Mouse (Mus musculus): ENCODE measurements around the gene Creld2. TPM values are rescaled to one million over a fixed set of nuclear protein-coding genes. Genes with fewer than 3 reads are reported as not detected.
A peak's percentile ranks its signal among the peaks of the same experiment; 100 is the strongest.

Creld2 gene
- polyA plus RNA-seq, 1 experiment, result 29.6 TPM

GRCm38 (mm10) chr15:88865888-88866695 is 46.6 kb downstream of the Creld2 start:
- Histone ChIP-seq H3K27ac (ENCODE audit: insufficient read depth, low read length) (no peak overlapping the region), H3K4me3 (ENCODE audit: insufficient read depth, low read length) (no peak overlapping the region), H3K4me1 (ENCODE audit: control insufficient read depth, insufficient read depth, low read length) (peaks cover 23% of the 10 kb centered on the region)
- TF ChIP-seq POLR2A (IDR thresholded peaks at IDR 0.05; ENCODE audit: low read depth, low read length) (no peak), CTCF (IDR thresholded peaks at IDR 0.05; ENCODE audit: borderline replicate concordance, insufficient read depth, low read length) (no peak)

- no peak for TF ChIP-seq CTCF (IDR thresholded peaks at IDR 0.05; ENCODE audit: borderline replicate concordance, insufficient read depth, low read length)
- no peak for TF ChIP-seq POLR2A (IDR thresholded peaks at IDR 0.05; ENCODE audit: low read depth, low read length)
- peak overlapping the region; percentile 20; the same call in 1 of the 2 replicates for H3K27ac ChIP-seq (ENCODE audit: insufficient read depth, low read length)
- H3K4me1 ChIP-seq (ENCODE audit: control insufficient read depth, insufficient read depth, low read length), result peaks cover 20% of the 10 kb centered on the region
- no peak overlapping the region for H3K4me3 ChIP-seq (ENCODE audit: insufficient read depth, low read length)
These were observed 47.5 kb downstream of the Creld2 start for GRCm38 (mm10) chr15:88866934-88867356.

- TF ChIP-seq POLR2A (IDR thresholded peaks at IDR 0.05; ENCODE audit: low read depth, low read length), result no peak
- no peak for TF ChIP-seq CTCF (IDR thresholded peaks at IDR 0.05; ENCODE audit: borderline replicate concordance, insufficient read depth, low read length)
- H3K27ac ChIP-seq (ENCODE audit: insufficient read depth, low read length), result peak overlapping the region; percentile 20
- H3K4me3 ChIP-seq (ENCODE audit: insufficient read depth, low read length), result no peak overlapping the region
- H3K4me1 ChIP-seq (ENCODE audit: control insufficient read depth, insufficient read depth, low read length), result peaks cover 20% of the 10 kb centered on the region
These were observed 48.0 kb downstream of the Creld2 start for GRCm38 (mm10) chr15:88867368-88868023.

GRCm38 (mm10) chr15:88868024-88868742 is 48.7 kb downstream of the Creld2 start:
- Histone ChIP-seq H3K4me1 (ENCODE audit: control insufficient read depth, insufficient read depth, low read length) (peaks cover 20% of the 10 kb centered on the region), H3K27ac (ENCODE audit: insufficient read depth, low read length) (peak overlapping the region; percentile 20; the same call in 1 of the 2 replicates)

GRCm38 (mm10) chr15:88870418-88871185 is 51.2 kb downstream of the Creld2 start:
- peaks cover 11% of the 10 kb centered on the region for H3K4me1 ChIP-seq (ENCODE audit: control insufficient read depth, insufficient read depth, low read length)
- TF ChIP-seq CTCF (IDR thresholded peaks at IDR 0.05; ENCODE audit: borderline replicate concordance, insufficient read depth, low read length), result no peak
- TF ChIP-seq POLR2A (IDR thresholded peaks at IDR 0.05; ENCODE audit: low read depth, low read length), result no peak
- no peak overlapping the region for H3K27ac ChIP-seq (ENCODE audit: insufficient read depth, low read length)

More at GRCm38 (mm10) chr15:88868024-88868742, 48.7 kb downstream of the Creld2 start:
- TF ChIP-seq POLR2A (IDR thresholded peaks at IDR 0.05; ENCODE audit: low read depth, low read length) (no peak), CTCF (IDR thresholded peaks at IDR 0.05; ENCODE audit: borderline replicate concordance, insufficient read depth, low read length) (no peak)
- H3K4me3 ChIP-seq (ENCODE audit: insufficient read depth, low read length), result no peak overlapping the region

GRCm38 (mm10) chr15:88874061-88874460 is 54.6 kb downstream of the Creld2 start:
- TF ChIP-seq POLR2A (IDR thresholded peaks at IDR 0.05; ENCODE audit: low read depth, low read length) (no peak), CTCF (IDR thresholded peaks at IDR 0.05; ENCODE audit: borderline replicate concordance, insufficient read depth, low read length) (no peak)
- Histone ChIP-seq H3K4me3 (ENCODE audit: insufficient read depth, low read length) (no peak overlapping the region), H3K27ac (ENCODE audit: insufficient read depth, low read length) (no peak overlapping the region), H3K4me1 (ENCODE audit: control insufficient read depth, insufficient read depth, low read length) (no peaks in the 10 kb centered on the region)

More at GRCm38 (mm10) chr15:88870418-88871185, 51.2 kb downstream of the Creld2 start:
- H3K4me3 ChIP-seq (ENCODE audit: insufficient read depth, low read length), result no peak overlapping the region

GRCm38 (mm10) chr15:88874477-88874876 is 55.0 kb downstream of the Creld2 start:
- Histone ChIP-seq H3K4me1 (ENCODE audit: control insufficient read depth, insufficient read depth, low read length) (no peaks in the 10 kb centered on the region), H3K4me3 (ENCODE audit: insufficient read depth, low read length) (no peak overlapping the region), H3K27ac (ENCODE audit: insufficient read depth, low read length) (no peak overlapping the region)
- TF ChIP-seq POLR2A (IDR thresholded peaks at IDR 0.05; ENCODE audit: low read depth, low read length) (no peak), CTCF (IDR thresholded peaks at IDR 0.05; ENCODE audit: borderline replicate concordance, insufficient read depth, low read length) (no peak)

GRCm38 (mm10) chr15:88875625-88876081 is 56.2 kb downstream of the Creld2 start:
- Histone ChIP-seq H3K4me1 (ENCODE audit: control insufficient read depth, insufficient read depth, low read length) (no peaks in the 10 kb centered on the region), H3K27ac (ENCODE audit: insufficient read depth, low read length) (no peak overlapping the region), H3K4me3 (ENCODE audit: insufficient read depth, low read length) (no peak overlapping the region)
- no peak for TF ChIP-seq POLR2A (IDR thresholded peaks at IDR 0.05; ENCODE audit: low read depth, low read length)
- no peak for TF ChIP-seq CTCF (IDR thresholded peaks at IDR 0.05; ENCODE audit: borderline replicate concordance, insufficient read depth, low read length)

Other genes with a start within 250 kb of the Creld2 start
- not detected in 2 replicates for gene Zdhhc25, start 219.3 kb upstream of the Creld2 start, polyA plus RNA-seq (2011; ENCODE audit: insufficient read length, low read depth, missing spikeins)
- gene Brd1, start 85.4 kb upstream of the Creld2 start, polyA plus RNA-seq (2011; ENCODE audit: insufficient read length, low read depth, missing spikeins), result 30.4 and 34.7 TPM in 2 replicates
- gene Zbed4, start 68.0 kb upstream of the Creld2 start, polyA plus RNA-seq (2011; ENCODE audit: insufficient read length, low read depth, missing spikeins), result 9.4 and 11.3 TPM in 2 replicates
- gene Alg12, start 328 bp upstream of the Creld2 start, polyA plus RNA-seq (2011; ENCODE audit: insufficient read length, low read depth, missing spikeins), result 9.1 and 13.0 TPM in 2 replicates
- gene Pim3, start 42.5 kb downstream of the Creld2 start, polyA plus RNA-seq (2011; ENCODE audit: insufficient read length, low read depth, missing spikeins), result 9.6 and 11.6 TPM in 2 replicates
- not detected in 2 replicates for gene Ttll8, start 134.8 kb downstream of the Creld2 start, polyA plus RNA-seq (2011; ENCODE audit: insufficient read length, low read depth, missing spikeins)
- 0.79 TPM in 1 of 2 replicates, not detected in the other for gene Mlc1, start 159.4 kb downstream of the Creld2 start, polyA plus RNA-seq (2011; ENCODE audit: insufficient read length, low read depth, missing spikeins)
- not detected in 2 replicates for gene Mov10l1, start 163.3 kb downstream of the Creld2 start, polyA plus RNA-seq (2011; ENCODE audit: insufficient read length, low read depth, missing spikeins)
- gene Panx2, start 240.1 kb downstream of the Creld2 start, polyA plus RNA-seq (2011; ENCODE audit: insufficient read length, low read depth, missing spikeins), result not detected in 2 replicates